Mouse (Mus musculus): ENCODE measurements at regions not wholly inside any gene's neighbourhood (a gene's known extent, or its start where the extent isn't known, plus 50 kb on each side); places are given as distances from the start of the nearest gene placed in this dataset.

- DNase-seq (ENCODE audit: low read depth, low spot score): no peak
Measured at GRCm38 (mm10) chr3:8751356-8751755, 858.5 kb downstream of the Zfp704 start.

GRCm38 (mm10) chr3:8750858-8751257 is 859.0 kb downstream of the Zfp704 start:
- DNase-seq (ENCODE audit: low read depth, low spot score): no peak

GRCm38 (mm10) chr3:8750162-8750561 is 859.7 kb downstream of the Zfp704 start:
- no peak for DNase-seq (ENCODE audit: low read depth, low spot score)

GRCm38 (mm10) chr3:8747201-8747600 is 862.7 kb downstream of the Zfp704 start:
- DNase-seq (ENCODE audit: low read depth, low spot score): no peak

- DNase-seq (ENCODE audit: low read depth, low spot score): no peak
Measured at GRCm38 (mm10) chr3:8746677-8747076, 863.2 kb downstream of the Zfp704 start.

GRCm38 (mm10) chr3:8746037-8746436 is 863.8 kb downstream of the Zfp704 start:
- DNase-seq (ENCODE audit: low read depth, low spot score): no peak

- DNase-seq (ENCODE audit: low read depth, low spot score): no peak
Measured at GRCm38 (mm10) chr3:8744857-8745256, 865.0 kb downstream of the Zfp704 start.

GRCm38 (mm10) chr3:8743650-8744049 is 866.2 kb downstream of the Zfp704 start:
- DNase-seq (ENCODE audit: low read depth, low spot score): no peak

- no peak for DNase-seq (ENCODE audit: low read depth, low spot score)
Measured at GRCm38 (mm10) chr3:8741266-8742023, 868.4 kb downstream of the Zfp704 start.

- no peak for DNase-seq (ENCODE audit: low read depth, low spot score)
Measured at GRCm38 (mm10) chr3:8740710-8741109, 869.2 kb downstream of the Zfp704 start.

- DNase-seq (ENCODE audit: low read depth, low spot score): no peak
Measured at GRCm38 (mm10) chr3:8739299-8739698, 870.6 kb downstream of the Zfp704 start.

- DNase-seq (ENCODE audit: low read depth, low spot score): peak; percentile 5
Measured at GRCm38 (mm10) chr3:8736239-8736953, 873.5 kb downstream of the Zfp704 start.

GRCm38 (mm10) chr3:8734096-8734495 is 875.8 kb downstream of the Zfp704 start:
- peak; percentile 24 for DNase-seq (ENCODE audit: low read depth, low spot score)

- no peak for DNase-seq (ENCODE audit: low read depth, low spot score)
Measured at GRCm38 (mm10) chr3:8731398-8731797, 878.5 kb downstream of the Zfp704 start.

- no peak for DNase-seq (ENCODE audit: low read depth, low spot score)
Measured at GRCm38 (mm10) chr3:8721628-8722594, 888.0 kb downstream of the Zfp704 start.

GRCm38 (mm10) chr3:8720586-8721100 is 889.2 kb downstream of the Zfp704 start:
- no peak for DNase-seq (ENCODE audit: low read depth, low spot score)

GRCm38 (mm10) chr3:8718206-8718605 is 891.7 kb downstream of the Zfp704 start:
- DNase-seq (ENCODE audit: low read depth, low spot score): no peak

GRCm38 (mm10) chr3:8717334-8717812 is 892.5 kb downstream of the Zfp704 start:
- DNase-seq (ENCODE audit: low read depth, low spot score): peak; percentile 45

Data from skeletal muscle tissue, adult 2 months (tissue).